In the genomic region with DNA sequence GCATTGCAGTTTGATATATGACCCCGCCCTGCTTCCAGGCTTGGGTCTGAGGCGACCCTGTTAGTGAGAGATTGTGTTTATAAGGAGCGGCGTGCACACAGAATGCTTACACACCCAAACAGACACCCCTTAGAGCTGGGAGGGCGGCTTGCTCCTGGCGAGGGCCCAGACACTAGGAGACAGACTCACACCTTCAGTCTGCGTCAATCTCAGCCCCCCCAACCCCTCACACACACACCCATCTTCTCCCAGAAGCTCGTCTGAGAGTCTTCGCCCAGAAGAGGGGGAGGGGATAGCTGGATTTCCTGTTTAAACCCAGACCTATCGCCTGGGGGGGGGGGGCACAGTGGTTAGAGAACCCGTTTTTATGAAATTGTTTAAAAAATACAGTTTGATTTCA, we compare ENCODE assay signal across 12 mouse cellular contexts. TPM values are rescaled to one million over a fixed set of nuclear protein-coding genes. Genes with fewer than 3 reads are reported as not detected.
DNase-seq lines count a peak whose midpoint lies in the region; ATAC-seq and TF ChIP-seq lines count a peak whose summit lies in the region.
"Had no signal": no experiment of that assay in that cellular context is flagged by ENCODE, and none has a peak within 500 bp of the region (broad histone marks: within the 10 kb centered on the region; RNA-seq: fewer than 3 reads in every experiment).

No protein-coding gene starts in this region.

- no peak for ATAC-seq in hindbrain, embryonic 13.5 days (ENCODE audit: low FRiP score)
- ATAC-seq in embryonic facial prominence, embryonic 13.5 days (ENCODE audit: insufficient number of reproducible peaks, insufficient read depth, low FRiP score, low TSS enrichment, low read depth): no peak
- 0 out of 2 replicates have a peak, but pooled peaks have one; percentile 42 for ATAC-seq in liver, embryonic 12.5 days

- no peak overlapping the region for H3K27ac ChIP-seq in hindbrain, embryonic 13.5 days
- no peak overlapping the region for H3K27ac ChIP-seq in hindbrain, embryonic 10.5 days
- H3K27ac ChIP-seq in MEL (ENCODE audit: control insufficient read depth, low read depth, low read length): peak overlapping the region; percentile 99
- H3K27ac ChIP-seq in embryonic facial prominence, embryonic 13.5 days: no peak overlapping the region
- no peak overlapping the region for H3K27ac ChIP-seq in liver, embryonic 12.5 days
- H3K27ac ChIP-seq: forebrain, embryonic 13.5 days; layer of hippocampus, adult 2 months had no signal

- WGBS in hindbrain, embryonic 13.5 days: 2% methylated on average over 11 of the region's 11 CpGs
- WGBS in hindbrain, embryonic 10.5 days: under 1% methylated on average over 10 of the region's 11 CpGs
- under 1% methylated on average over 11 of the region's 11 CpGs for whole genome bisulfite sequencing in embryonic facial prominence, embryonic 13.5 days
- WGBS in liver, embryonic 12.5 days (ENCODE audit: insufficient replicate concordance): 8% methylated on average over 10 of the region's 11 CpGs

- no peak for TF ChIP-seq POLR2A in MEL (IDR thresholded peaks at IDR 0.05; ENCODE audit: control insufficient read depth in 1 of 2, insufficient read depth in 1 of 2, low read depth in 1 of 2, low read length in 2 of 2, poor library complexity in 1 of 2)

- peaks cover 8% of the 10 kb centered on the region for H3K4me1 ChIP-seq in hindbrain, embryonic 13.5 days (replicated peaks)
- peaks cover 9% of the 10 kb centered on the region for H3K4me1 ChIP-seq in hindbrain, embryonic 10.5 days (replicated peaks)
- H3K4me1 ChIP-seq in MEL (ENCODE audit: control insufficient read depth in 1 of 2, insufficient read depth in 2 of 2, low read length in 2 of 2): peaks cover 15 to 34% of the 10 kb centered on the region in 2 experiments
- H3K4me1 ChIP-seq in embryonic facial prominence, embryonic 13.5 days: peaks cover 20% of the 10 kb centered on the region
- peaks cover 17% of the 10 kb centered on the region; the same call in 1 of the 2 replicates for H3K4me1 ChIP-seq in liver, embryonic 12.5 days

- H3K4me2 ChIP-seq in hindbrain, embryonic 13.5 days: no peak overlapping the region
- peak overlapping the region; percentile 74 for H3K4me2 ChIP-seq in embryonic facial prominence, embryonic 13.5 days
- peak overlapping the region; percentile 69 for H3K4me2 ChIP-seq in liver, embryonic 12.5 days

- no peak for TF ChIP-seq RAD21 in MEL (IDR thresholded peaks at IDR 0.05; ENCODE audit: low read depth, low read length)

- 0 out of 2 replicates have a peak overlapping the region, but pooled peaks have one; percentile 33 for H3K4me3 ChIP-seq in hindbrain, embryonic 13.5 days
- no peak overlapping the region for H3K4me3 ChIP-seq in hindbrain, embryonic 10.5 days
- H3K4me3 ChIP-seq in MEL (ENCODE audit: control insufficient read depth in 1 of 2, insufficient read depth in 1 of 2, low read depth in 2 of 2, low read length in 2 of 2): peak overlapping the region; percentile 60 to 68
- peak overlapping the region; percentile 46; the same call in 1 of the 2 replicates for H3K4me3 ChIP-seq in embryonic facial prominence, embryonic 13.5 days
- H3K4me3 ChIP-seq in liver, embryonic 12.5 days: peak overlapping the region; percentile 48; the same call in 1 of the 2 replicates

- no peak overlapping the region for H3K9ac ChIP-seq in hindbrain, embryonic 13.5 days
- H3K9ac ChIP-seq in MEL (ENCODE audit: control insufficient read depth, low read depth, low read length, poor library complexity, severe bottlenecking): peak overlapping the region; percentile 98
- H3K9ac ChIP-seq in embryonic facial prominence, embryonic 13.5 days: no peak overlapping the region
- no peak overlapping the region for H3K9ac ChIP-seq in liver, embryonic 12.5 days

- no peak for DNase-seq in hindbrain, embryonic 10.5 days (ENCODE audit: low spot score)
- peak; percentile 90 for DNase-seq in MEL (ENCODE audit: low read depth, low spot score)
- no peak for DNase-seq in cerebellum, adult 11-12 months
- no peak for DNase-seq in spleen, adult 18-20 months
- no peak for DNase-seq in layer of hippocampus, adult 9-11 months
- DNase-seq: cerebellum, adult 9-10 months had no signal

- TF ChIP-seq EP300 in MEL (IDR thresholded peaks at IDR 0.05; ENCODE audit: low read depth in 1 of 2, low read length in 2 of 2): peak in 1 of 2 experiments; percentile 18; a peak in 1 of 4 replicates

- H3K36me3 ChIP-seq in hindbrain, embryonic 13.5 days: no peaks in the 10 kb centered on the region
- no peaks in the 10 kb centered on the region for H3K36me3 ChIP-seq in hindbrain, embryonic 10.5 days
- peaks cover 0 to 31% of the 10 kb centered on the region in 2 experiments; a peak in 2 of 4 replicates for H3K36me3 ChIP-seq in MEL (ENCODE audit: control insufficient read depth in 1 of 2, insufficient read depth in 2 of 2, low read length in 2 of 2)
- no peaks in the 10 kb centered on the region for H3K36me3 ChIP-seq in embryonic facial prominence, embryonic 13.5 days
- no peaks in the 10 kb centered on the region for H3K36me3 ChIP-seq in liver, embryonic 12.5 days

- peaks cover 99% of the 10 kb centered on the region for H3K27me3 ChIP-seq in hindbrain, embryonic 13.5 days
- peaks cover 100% of the 10 kb centered on the region for H3K27me3 ChIP-seq in hindbrain, embryonic 10.5 days (ENCODE audit: insufficient read depth, poor library complexity, severe bottlenecking)
- no peaks in the 10 kb centered on the region for H3K27me3 ChIP-seq in MEL (ENCODE audit: control insufficient read depth in 1 of 2, insufficient read depth in 2 of 2, low read length in 2 of 2)
- H3K27me3 ChIP-seq in embryonic facial prominence, embryonic 13.5 days: peaks cover 100% of the 10 kb centered on the region
- H3K27me3 ChIP-seq in liver, embryonic 12.5 days (replicated peaks): peaks cover 100% of the 10 kb centered on the region

- H3K79me2 ChIP-seq in MEL (ENCODE audit: control insufficient read depth, insufficient read depth, low read length, poor library complexity): peaks cover 26% of the 10 kb centered on the region

- no peak for TF ChIP-seq CTCF in MEL (IDR thresholded peaks at IDR 0.05 in 2 of 3, conservative IDR thresholded peaks at IDR 0.05 in 1 of 3; ENCODE audit: control insufficient read depth in 1 of 3, insufficient read depth in 1 of 3, low read depth in 2 of 3, low read length in 3 of 3, poor library complexity in 1 of 3, severe bottlenecking in 1 of 3)

- H3K9me3 ChIP-seq in hindbrain, embryonic 13.5 days: no peaks in the 10 kb centered on the region
- no peaks in the 10 kb centered on the region for H3K9me3 ChIP-seq in hindbrain, embryonic 10.5 days
- H3K9me3 ChIP-seq in MEL (replicated peaks; ENCODE audit: insufficient read depth, low read length): no peaks in the 10 kb centered on the region
- no peaks in the 10 kb centered on the region for H3K9me3 ChIP-seq in embryonic facial prominence, embryonic 13.5 days
- no peaks in the 10 kb centered on the region for H3K9me3 ChIP-seq in liver, embryonic 12.5 days (replicated peaks)
- H3K9me3 ChIP-seq: forebrain, embryonic 13.5 days had no signal

RNA-seq across cellular contexts. Expression of a gene that starts 1.9 kb away (rescaled TPM):
- polyA plus RNA-seq in hindbrain, embryonic 13.5 days (2015; fragmentation: Nextera tagmentation; extraction: Ambion mirVana): 5.3 and 9.1 TPM in 2 replicates
- polyA plus RNA-seq in hindbrain, embryonic 10.5 days (2016; fragmentation: Nextera tagmentation; extraction: Ambion mirVana): not detected in 2 replicates
- 1.7 and 2.3 TPM in 2 replicates for total RNA-seq in MEL (2012; rRNA removed)
- polyA plus RNA-seq in MEL (2012; ENCODE audit: insufficient read depth in 1 of 2, insufficient read length in 2 of 2, low read depth in 1 of 2, low replicate concordance in 2 of 2, missing spikeins in 1 of 2): 1 to 10 TPM in 1 of 2 experiments, not detected in 1; 9.4 TPM
- not detected in 2 replicates for polyA plus RNA-seq in embryonic facial prominence, embryonic 13.5 days (2015; fragmentation: Nextera tagmentation; extraction: Ambion mirVana)
- 0.17 and 0.19 TPM in 2 replicates for polyA plus RNA-seq in liver, embryonic 12.5 days (2016; fragmentation: Nextera tagmentation; extraction: Ambion mirVana)
- total RNA-seq: layer of hippocampus, adult 2 months; megakaryocyte progenitor cell, adult 5-6 weeks had no signal
- polyA plus RNA-seq: forebrain, embryonic 13.5 days had no signal

RNA-seq across cellular contexts. Expression of a gene that starts 9.5 kb away (rescaled TPM):
- polyA plus RNA-seq in hindbrain, embryonic 13.5 days (2015; fragmentation: Nextera tagmentation; extraction: Ambion mirVana): 0.50 and 1.5 TPM in 2 replicates
- polyA plus RNA-seq in hindbrain, embryonic 10.5 days (2016; fragmentation: Nextera tagmentation; extraction: Ambion mirVana): not detected in 2 replicates
- total RNA-seq in MEL (2012; rRNA removed): 0.26 and 0.31 TPM in 2 replicates
- polyA plus RNA-seq in MEL (2012; ENCODE audit: insufficient read depth in 1 of 2, insufficient read length in 2 of 2, low read depth in 1 of 2, low replicate concordance in 2 of 2, missing spikeins in 1 of 2): 1 to 10 TPM in 1 of 2 experiments, not detected in 1; 1.7 TPM
- polyA plus RNA-seq in embryonic facial prominence, embryonic 13.5 days (2015; fragmentation: Nextera tagmentation; extraction: Ambion mirVana): not detected in 2 replicates
- polyA plus RNA-seq in liver, embryonic 12.5 days (2016; fragmentation: Nextera tagmentation; extraction: Ambion mirVana): 0.08 and 0.22 TPM in 2 replicates
- total RNA-seq: layer of hippocampus, adult 2 months; megakaryocyte progenitor cell, adult 5-6 weeks had no signal
- polyA plus RNA-seq: forebrain, embryonic 13.5 days had no signal

RNA-seq across cellular contexts. Expression of a gene that starts 18.8 kb away (rescaled TPM):
- polyA plus RNA-seq in hindbrain, embryonic 13.5 days (2015; fragmentation: Nextera tagmentation; extraction: Ambion mirVana): 76.2 and 86.9 TPM in 2 replicates
- polyA plus RNA-seq in hindbrain, embryonic 10.5 days (2016; fragmentation: Nextera tagmentation; extraction: Ambion mirVana): 1.5 and 29.6 TPM in 2 replicates
- total RNA-seq in MEL (2012; rRNA removed): 2.5 and 2.6 TPM in 2 replicates
- 1 to 10 TPM in 1 of 2 experiments, not detected in 1; 9.4 TPM for polyA plus RNA-seq in MEL (2012; ENCODE audit: insufficient read depth in 1 of 2, insufficient read length in 2 of 2, low read depth in 1 of 2, low replicate concordance in 2 of 2, missing spikeins in 1 of 2)
- polyA plus RNA-seq in embryonic facial prominence, embryonic 13.5 days (2015; fragmentation: Nextera tagmentation; extraction: Ambion mirVana): 0.73 and 1.7 TPM in 2 replicates
- polyA plus RNA-seq in liver, embryonic 12.5 days (2016; fragmentation: Nextera tagmentation; extraction: Ambion mirVana): 1.3 and 1.9 TPM in 2 replicates
- total RNA-seq: layer of hippocampus, adult 2 months; megakaryocyte progenitor cell, adult 5-6 weeks had no signal
- polyA plus RNA-seq: forebrain, embryonic 13.5 days had no signal

RNA-seq across cellular contexts. Expression of a gene that starts 23.7 kb away (rescaled TPM):
- polyA plus RNA-seq in hindbrain, embryonic 13.5 days (2015; fragmentation: Nextera tagmentation; extraction: Ambion mirVana): 0.13 TPM in 1 of 2 replicates, not detected in the other
- not detected in 2 replicates for polyA plus RNA-seq in hindbrain, embryonic 10.5 days (2016; fragmentation: Nextera tagmentation; extraction: Ambion mirVana)
- total RNA-seq in MEL (2012; rRNA removed): 3.2 and 4.1 TPM in 2 replicates
- polyA plus RNA-seq in MEL (2012; ENCODE audit: insufficient read depth in 1 of 2, insufficient read length in 2 of 2, low read depth in 1 of 2, low replicate concordance in 2 of 2, missing spikeins in 1 of 2): 100 to 1,000 TPM in 1 of 2 experiments, 1 to 10 TPM in 1; 9.5 to 400 TPM
- not detected in 2 replicates for polyA plus RNA-seq in embryonic facial prominence, embryonic 13.5 days (2015; fragmentation: Nextera tagmentation; extraction: Ambion mirVana)
- 0.07 TPM in 1 of 2 replicates, not detected in the other for polyA plus RNA-seq in liver, embryonic 12.5 days (2016; fragmentation: Nextera tagmentation; extraction: Ambion mirVana)
- total RNA-seq: layer of hippocampus, adult 2 months; megakaryocyte progenitor cell, adult 5-6 weeks had no signal
- polyA plus RNA-seq: forebrain, embryonic 13.5 days had no signal

RNA-seq across cellular contexts. Expression of a gene that starts 32.7 kb away (rescaled TPM):
- polyA plus RNA-seq in hindbrain, embryonic 13.5 days (2015; fragmentation: Nextera tagmentation; extraction: Ambion mirVana): 32.3 and 39.2 TPM in 2 replicates
- polyA plus RNA-seq in hindbrain, embryonic 10.5 days (2016; fragmentation: Nextera tagmentation; extraction: Ambion mirVana): 0.37 and 10.8 TPM in 2 replicates
- 0.46 and 0.56 TPM in 2 replicates for total RNA-seq in MEL (2012; rRNA removed)
- polyA plus RNA-seq in MEL (2012; ENCODE audit: insufficient read depth in 1 of 2, insufficient read length in 2 of 2, low read depth in 1 of 2, low replicate concordance in 2 of 2, missing spikeins in 1 of 2): 1 to 10 TPM in 1 of 2 experiments, not detected in 1; 3.0 TPM
- 1.1 and 1.8 TPM in 2 replicates for polyA plus RNA-seq in embryonic facial prominence, embryonic 13.5 days (2015; fragmentation: Nextera tagmentation; extraction: Ambion mirVana)
- polyA plus RNA-seq in liver, embryonic 12.5 days (2016; fragmentation: Nextera tagmentation; extraction: Ambion mirVana): 0.92 and 1.2 TPM in 2 replicates
- total RNA-seq: layer of hippocampus, adult 2 months; megakaryocyte progenitor cell, adult 5-6 weeks had no signal
- polyA plus RNA-seq: forebrain, embryonic 13.5 days had no signal
